Mouse (Mus musculus): ENCODE measurements around the gene Bco1.

Gene Bco1

DNA sequence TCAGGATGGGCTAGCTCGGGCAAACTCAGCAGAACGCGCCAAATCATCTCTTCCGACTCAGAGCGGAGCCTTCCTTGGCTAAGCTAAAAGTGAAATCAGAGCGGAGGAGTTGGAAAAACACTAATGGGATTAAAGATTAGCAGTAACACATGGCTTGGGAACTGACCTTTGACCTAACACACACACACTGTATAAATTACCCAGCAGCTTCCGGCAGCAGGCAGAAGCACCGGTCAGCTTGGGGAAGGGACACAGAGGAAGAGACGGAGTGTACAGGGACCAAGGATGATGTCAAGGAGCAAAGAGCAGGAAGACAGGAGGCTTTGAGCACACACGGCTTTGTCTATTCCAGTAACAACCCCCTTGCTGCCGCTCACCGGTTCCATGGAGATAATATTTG is at the start of gene Bco1:
TSS of gene Bco1 (plus strand) at position 208 of the 400 bp plus-strand sequence.
- no peak for DNase-seq (ENCODE audit: low spot score)

DNA sequence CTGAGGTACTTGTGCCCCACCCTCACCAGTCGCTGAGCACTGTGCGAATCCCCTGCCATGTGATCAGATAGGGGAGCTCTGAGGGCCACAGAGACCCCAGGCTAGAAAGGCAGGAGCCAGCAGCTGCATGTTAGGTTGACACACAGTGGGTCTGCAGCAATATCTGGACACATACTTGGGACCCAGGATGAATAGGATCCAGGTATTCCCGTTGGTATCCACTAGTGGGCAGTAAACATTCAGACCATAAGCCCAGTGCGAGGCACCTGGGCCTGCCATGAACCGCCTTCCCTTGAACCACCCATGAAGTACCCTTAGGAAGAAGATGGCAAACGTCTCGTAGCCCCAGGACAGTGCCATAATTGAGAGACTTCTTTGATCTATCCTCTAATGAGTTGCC is 46.2 kb upstream of the Bco1 start:
- DNase-seq (ENCODE audit: low spot score), result no peak

DNA sequence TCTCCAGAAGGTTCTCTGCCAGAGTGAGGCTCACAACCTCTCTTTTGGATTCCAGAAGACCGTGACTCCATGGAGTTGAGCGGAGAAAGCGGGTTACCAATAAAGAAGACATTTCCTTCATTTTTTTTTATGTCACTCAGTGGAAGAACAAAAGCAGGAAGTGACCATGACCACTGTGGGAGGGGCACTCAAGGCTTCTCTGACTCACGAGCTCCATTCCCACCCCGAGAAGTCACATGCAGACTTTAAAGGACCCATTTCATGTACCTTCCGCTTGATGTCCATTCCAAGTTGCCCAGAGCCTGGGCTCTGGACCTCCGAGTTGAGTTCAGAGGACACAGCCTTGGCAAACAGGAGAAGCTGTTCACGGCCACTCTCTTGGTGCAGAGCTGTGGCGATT is 44.9 kb upstream of the Bco1 start:
- DNase-seq (ENCODE audit: low spot score), result no peak

DNA sequence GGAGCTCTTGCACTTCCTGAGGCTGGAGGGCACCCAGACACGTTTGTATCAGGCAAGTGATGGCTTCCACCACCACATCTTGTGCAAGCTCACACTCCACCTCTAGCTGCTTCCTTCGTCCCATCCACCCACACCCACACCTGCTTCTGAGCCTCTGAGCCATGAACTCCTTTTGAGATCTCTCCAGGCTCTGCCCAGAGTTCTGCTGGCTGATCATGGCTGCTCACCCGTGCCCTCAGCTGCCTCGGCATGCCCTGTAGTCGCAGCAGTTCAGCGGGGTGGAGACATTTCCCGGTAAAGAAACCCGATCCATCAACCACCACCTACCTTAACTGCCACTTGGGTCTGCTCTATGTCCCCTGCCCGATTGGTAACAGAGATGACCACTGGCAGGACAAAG is 44.3 kb upstream of the Bco1 start:
- no peak for DNase-seq (ENCODE audit: low spot score)

DNA sequence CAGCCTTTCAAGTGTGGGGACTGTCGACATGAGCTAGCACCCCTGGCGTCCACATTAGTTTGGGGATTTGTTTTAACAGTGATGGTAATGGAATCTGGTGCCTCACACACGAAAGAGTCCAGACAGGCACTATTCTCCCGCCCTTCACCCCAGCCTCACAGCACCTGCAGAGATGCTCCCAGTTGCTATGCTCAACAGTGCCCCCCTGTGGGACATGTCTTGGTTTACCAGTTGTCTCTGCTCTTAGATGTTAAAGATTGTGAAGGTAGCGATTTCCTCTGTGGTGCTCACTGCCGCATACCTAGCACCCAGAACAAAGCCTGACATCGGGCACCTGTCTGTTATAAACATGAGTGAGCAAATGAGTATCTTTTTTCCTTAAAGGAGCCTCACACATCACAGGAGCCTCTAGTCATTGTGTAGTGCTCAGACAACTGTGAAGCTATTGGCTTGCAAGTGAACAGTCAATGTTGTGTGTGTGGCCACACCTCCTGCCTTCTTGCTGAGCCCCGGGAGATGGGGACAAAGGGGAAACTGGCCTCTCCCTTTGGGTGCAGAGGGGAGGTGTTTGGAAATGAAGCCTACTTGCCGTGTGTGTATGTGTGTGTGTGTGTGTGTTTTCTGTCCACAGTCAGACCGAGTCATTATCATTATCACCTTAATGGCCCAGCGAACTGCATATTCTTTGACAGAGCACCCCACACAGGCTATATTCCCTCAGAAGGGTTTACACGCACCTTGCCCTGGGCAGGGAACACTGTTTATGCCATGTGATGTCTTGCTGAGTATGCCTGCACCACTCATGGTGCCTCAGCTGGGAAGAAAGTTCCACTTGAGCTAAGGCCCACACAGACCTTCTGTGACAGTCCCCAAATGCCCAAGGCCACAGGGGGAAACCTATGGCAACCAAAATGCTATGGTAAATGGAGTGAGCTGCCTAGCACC is 42.2 kb upstream of the Bco1 start:
- DNase-seq (ENCODE audit: low spot score), result no peak

DNA sequence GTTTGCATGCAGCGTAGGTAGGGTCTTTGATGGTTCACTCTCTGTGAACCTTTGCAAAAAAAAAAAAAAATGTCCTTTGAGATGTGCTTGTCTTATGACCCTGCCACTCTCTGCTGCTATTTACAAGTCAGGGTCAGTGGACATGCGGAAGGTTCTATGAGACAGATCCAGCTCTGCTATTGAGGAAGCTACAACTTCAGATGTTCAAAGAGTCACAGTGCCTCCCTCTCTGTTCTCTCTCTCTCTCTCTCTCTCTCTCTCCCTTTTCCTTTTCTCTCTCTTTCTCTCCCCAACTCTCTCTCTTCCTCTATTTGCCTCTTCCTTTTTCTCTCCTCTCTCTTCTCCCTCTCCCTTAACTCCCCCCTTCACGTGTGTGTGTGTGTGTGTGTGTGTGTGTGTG is 41.5 kb upstream of the Bco1 start:
- no peak for DNase-seq (ENCODE audit: low spot score)

DNA sequence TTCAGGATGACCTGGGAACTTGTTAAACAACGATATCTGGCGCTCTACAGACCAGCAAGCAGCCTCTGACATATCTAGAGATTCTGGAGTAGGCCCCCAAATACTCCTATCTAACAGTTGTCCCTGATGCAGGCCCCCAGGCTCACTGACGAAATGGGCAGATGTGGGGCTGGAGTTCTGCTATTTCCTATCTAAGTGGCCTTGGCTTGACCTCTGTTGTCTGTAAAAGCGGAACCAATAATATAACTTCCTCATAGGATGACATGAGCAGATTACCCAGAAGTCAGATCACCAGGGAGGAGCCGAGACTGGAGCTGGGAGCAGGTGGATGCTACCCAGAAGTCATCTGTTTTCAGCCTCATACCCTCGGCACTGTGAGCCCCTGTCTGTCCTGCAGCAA is 40.6 kb upstream of the Bco1 start:
- no peak for DNase-seq (ENCODE audit: low spot score)

DNA sequence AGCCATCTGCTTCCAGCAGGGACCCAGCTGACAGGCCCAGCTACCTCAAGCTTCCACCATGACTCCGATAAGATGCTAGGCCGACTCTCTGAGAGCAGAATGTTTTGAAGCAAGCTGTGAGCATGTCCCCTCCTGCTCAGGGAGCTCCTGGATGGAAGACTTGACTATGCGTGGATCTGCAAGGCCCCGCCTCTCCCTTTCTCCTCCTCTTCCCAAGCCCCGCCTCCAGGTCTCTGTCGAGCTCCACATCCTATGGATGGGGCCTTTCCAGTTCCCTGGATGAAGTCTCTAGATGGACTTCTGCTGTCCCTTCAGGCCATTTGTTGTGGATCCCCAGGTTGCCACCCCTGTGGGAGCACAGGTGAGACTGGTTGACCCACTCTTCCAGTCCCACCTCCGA is 36.6 kb upstream of the Bco1 start:
- DNase-seq (ENCODE audit: low spot score), result no peak

DNA sequence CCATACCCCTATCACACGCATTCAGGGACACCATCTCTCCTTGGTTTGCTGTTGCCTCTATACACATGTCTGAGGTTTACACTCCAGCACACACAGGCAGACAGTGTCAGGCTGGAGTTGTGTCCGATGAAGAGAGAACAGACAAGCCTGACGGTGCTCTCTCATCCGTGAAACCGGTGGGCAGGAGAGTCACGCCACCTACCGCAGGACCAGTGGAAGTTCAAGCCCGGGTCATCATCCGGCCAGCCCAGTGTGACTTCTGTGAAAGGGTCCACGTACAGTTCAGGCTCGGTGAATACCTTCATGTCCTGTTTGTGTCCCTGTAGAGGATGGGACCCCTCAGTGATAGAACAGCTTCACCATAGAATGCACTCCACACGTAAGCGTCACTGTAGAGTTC is 35.3 kb upstream of the Bco1 start:
- DNase-seq (ENCODE audit: low spot score), result no peak

DNA sequence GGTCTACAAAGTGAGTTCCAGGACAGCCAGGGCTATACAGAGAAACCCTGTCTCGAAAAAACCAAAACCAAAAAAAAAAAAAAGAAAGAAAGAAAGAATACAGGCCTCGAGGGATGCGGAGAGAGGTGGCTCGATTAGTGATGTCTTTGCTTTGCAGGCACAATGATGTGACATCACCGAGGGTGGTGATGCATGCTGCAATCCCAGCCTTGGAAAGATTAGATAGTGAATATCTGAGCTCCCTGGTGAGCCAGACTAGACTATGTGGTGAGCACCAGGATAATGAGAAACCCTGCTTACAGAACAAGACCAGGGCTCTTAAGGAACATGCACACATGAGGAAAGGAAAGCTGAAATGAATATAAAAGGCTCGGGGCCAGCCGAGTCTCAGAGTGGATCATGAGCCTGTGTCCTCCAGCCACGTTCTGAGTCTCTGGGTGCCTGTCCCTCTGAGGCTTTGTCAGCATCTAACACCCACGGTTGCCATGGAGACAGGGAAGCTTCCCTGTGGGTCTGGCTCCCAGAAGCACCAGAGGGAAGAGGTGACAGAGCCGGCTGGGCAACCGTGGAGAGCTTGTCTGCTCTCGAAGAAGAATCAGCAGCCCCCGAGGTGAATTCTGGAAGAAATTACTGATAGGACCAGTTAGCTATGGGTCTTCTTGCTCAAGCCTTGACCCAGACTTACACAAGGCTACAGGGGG is 34.3 kb upstream of the Bco1 start:
- DNase-seq (ENCODE audit: low spot score), result no peak

DNA sequence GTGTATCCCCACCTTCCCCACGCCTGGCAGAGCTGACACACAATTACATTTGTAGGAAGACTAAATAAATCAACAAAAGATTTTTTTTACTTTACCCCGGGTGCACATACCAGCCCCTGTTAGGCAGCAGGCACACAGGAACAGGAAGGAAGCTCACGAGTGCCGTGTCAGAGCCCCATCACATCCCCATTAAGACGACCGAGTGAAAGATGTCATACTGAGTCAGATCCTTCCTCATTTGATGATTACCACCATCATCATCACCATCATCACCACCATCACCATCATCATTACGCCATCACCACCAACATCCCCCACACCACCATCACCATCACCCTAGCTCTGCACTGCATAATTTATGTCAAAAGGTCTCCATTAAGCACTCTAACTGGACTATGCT is 28.7 kb upstream of the Bco1 start:
- DNase-seq (ENCODE audit: low spot score), result no peak

DNA sequence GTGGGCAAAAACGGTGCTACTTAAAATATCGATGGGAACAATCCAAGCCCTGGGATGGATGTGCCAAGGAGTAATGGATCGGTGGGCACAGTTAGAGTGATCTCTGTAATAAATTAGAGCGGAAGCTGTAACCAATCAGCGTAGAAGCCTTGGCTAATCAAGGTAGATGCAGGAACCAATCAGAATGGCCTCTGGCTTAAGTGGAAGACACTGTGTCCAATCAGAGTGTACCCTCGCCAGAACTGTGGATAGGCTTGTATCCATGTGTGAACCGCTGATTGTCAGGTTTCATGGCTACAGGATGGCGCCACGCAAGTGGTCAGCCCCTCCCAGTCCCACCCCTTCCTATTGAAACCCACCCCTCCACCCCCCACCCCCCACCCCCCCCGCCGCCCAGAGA is 28.3 kb upstream of the Bco1 start:
- DNase-seq (ENCODE audit: low spot score), result no peak

DNA sequence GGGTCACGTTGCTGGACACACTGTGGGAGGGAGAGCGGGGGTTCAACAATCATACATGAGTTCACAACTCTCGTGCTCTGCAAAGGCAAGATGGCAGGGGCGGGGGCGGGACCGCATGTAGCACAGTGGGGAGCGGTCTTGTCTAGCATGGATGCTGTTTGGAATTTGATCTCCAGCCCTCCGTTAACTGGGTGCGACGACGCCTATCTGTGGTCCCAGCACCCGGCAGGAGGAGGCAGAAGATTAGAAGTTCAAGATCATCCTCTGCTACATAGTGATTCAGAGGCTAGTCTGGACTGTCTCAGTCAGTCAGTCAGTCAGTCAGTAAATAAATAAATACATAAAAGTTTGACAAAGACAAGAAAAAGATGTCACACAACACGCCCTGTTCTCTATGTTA is 27.4 kb upstream of the Bco1 start:
- no peak for DNase-seq (ENCODE audit: low spot score)

DNA sequence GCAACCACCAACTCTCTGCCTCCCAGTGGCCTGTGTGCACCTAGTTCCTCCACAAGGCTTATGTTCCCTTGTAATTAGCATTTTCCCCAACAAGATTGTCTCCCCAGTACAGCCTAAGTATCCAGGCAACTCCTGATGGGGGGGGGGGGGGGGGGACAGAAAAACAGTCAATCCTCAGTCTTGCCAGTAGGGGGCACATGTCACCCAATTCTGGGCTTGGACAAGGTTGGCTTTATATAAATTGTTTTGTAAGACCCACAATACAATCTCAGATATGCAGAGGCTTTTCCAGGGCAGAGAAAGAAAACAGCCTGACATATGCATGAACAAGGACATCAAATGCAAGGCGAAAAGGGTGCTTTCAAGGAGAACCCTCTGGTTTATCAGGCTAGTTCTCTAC is 25.9 kb upstream of the Bco1 start:
- no peak for DNase-seq (ENCODE audit: low spot score)

DNA sequence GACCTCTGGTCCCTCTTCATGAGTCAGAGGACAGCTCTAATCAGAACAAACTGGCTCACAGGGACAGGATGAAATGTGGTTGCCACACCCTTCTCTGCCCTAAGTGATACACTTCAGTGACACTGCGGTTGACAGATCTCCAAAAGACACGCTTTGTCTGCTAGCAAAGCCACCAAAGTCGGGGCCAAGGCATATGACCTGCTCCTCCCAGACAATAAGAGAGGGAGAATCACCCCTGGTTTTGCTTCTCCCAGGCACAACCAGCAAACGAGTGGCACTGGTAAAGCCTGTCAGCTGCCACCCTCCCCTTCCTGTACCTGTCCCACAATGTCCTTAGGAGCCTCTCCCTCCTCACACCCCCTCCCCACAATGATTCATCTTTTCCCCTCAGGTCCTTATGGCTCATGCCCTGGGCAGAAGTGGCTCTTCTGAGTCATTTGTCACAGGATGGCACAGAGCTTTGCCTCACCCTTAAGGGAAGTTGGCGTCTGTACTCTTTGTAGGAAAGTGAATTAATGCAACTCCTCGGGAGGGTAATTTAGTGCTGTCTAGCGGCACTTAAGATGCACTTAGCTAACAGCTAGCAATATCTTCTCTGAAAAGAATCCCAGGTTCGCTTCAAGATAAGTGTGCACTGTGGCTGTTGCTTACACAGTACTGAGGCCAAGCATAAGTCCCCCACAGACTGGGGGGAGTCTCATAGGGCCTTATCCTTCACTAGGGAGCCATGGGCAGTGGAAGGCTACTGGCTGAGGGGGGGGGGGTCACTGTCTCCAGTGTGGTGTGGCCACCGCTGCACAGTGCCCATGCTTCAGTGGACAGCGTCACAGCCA is 21.1 kb upstream of the Bco1 start:
- DNase-seq (ENCODE audit: low spot score), result no peak

DNA sequence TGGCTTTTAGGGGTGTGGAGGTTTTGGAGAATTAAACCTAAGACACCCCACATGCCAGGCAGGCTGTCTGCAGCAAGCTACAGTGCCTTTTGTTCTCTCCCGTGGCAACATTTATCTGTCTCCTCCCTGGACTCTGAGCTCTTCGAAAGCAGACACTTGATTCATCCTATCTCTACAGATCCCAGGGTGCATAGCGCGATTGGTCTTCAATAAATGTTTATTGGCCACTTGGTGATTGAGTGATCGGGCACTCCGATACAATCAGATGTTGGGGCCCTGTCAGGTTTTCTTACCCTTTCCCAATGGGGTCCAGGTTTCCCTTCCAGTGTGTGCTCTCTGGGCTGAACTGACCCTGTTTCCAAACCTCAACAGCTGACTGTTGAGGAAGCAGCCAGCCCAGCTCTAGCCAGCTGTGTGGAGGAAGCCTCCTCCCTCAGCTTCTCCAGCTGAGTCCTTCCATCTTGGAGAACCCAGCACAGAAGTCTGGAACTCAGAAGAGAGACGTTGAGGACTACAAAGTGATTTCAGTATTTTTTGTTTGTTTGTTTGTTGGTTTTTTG is 17.2 kb upstream of the Bco1 start:
- DNase-seq (ENCODE audit: low spot score), result no peak

DNA sequence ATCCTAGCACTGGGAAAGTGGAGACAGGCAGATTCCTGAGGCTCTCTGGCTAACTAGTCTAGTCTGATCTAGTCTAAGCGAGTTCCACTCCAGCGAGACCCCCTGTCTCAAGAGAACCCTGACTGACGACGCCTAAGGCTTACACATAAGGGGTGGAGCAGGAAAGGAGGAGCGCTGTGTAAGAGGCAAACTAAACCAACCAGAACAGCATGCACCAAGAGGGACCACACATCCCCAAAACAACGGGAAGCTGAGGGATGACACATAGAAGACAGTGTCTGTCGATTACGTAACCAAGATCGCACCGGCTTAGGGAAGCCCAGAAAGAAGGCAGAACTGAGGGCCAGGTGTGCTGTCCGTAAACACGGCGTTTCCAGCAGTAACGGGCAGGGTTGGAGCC is 16.0 kb upstream of the Bco1 start:
- no peak for DNase-seq (ENCODE audit: low spot score)

DNA sequence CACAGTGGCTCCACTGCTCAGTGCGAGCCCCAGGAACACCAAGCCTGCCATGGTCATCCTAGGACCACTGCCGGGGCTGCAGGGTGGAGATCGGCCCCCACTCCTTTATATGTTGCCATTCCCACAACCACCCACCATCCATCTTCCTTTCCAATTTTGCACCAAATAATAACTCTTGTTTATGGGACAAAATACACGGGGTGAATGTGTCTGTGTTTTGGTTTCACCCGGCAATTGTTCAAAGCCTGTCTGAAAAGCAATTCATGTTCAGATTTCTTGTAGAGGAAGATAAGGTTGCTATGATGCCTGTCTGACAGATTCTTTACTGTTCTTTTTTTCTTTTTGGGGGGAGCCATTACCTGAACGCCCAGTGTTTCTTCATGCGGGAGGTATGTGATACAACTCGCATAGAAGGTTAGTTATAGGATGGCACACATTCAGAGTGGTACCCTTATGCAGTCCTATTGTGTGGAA is 13.2 kb upstream of the Bco1 start, which contains the start of gene Pkd1l2:
TSS of gene Pkd1l2 (minus strand) at position 51 of the 474 bp plus-strand sequence.
- DNase-seq (ENCODE audit: low spot score), result no peak

DNA sequence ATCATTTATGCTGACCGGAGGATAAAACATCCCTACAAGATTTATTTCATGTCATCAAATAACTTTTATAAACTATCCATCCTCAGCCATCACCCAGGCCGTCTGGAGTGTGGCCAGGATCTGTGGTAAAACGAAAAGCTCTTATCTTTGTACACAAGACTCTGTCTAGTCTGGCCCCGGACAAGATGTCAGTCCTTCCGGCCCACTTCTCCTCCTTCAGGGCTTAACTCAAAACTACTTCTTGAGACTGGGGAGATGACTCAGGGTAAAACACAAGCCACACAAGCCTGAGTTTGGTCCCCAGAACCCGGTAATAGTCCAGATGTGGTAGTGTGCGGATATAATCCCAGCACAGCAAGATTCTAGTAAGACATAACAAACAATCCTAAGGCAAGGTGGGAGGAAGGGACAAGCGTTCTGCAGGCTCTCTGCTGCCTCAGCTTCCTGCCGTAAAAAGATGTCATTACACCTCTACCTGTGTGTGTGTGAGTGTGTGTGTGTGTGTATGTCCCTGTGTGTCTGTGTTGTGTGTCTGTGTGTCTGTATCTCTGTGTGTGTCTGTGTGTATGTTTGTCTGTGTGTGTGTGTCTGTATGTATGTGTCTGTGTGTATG is 12.6 kb upstream of the Bco1 start:
- no peak for DNase-seq (ENCODE audit: low spot score)

DNA sequence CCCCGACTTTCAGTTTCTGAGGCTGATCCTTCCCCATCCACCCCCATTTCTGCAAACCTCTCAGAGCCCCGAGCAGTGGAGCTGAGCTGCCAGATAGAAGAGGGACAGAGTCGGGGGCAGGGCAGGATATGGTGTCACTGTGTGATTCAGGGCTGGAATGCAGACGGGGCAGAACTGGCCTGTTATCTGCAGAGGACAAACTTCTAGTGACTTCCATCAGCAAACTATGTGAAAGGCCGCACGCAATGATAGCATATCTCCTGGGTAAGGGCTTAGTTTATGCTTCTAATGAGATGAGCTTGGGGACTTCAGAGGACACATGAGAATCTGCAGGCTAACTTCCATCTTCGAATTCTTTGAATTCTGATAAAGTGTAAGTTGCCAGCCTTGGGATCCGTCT is 10.1 kb upstream of the Bco1 start:
- no peak for DNase-seq (ENCODE audit: low spot score)

DNA sequence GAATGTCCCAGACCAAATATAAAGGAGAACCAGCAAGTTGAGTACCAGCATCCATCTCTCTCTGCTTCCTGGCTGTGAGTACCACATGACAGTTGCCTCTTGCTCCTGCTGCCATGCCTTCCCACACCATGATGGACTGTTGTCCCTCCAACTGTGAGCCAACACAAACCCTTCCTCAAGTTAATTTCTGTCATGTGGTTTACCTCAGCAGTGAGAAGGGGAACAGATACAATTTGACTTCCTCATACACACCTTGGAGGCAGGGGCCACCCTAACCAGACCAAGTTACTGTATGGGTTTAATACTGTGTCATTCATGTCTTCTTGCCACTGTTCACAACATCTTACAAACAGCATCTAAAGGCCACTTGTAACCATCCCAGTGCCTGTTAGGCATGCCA is 8.6 kb upstream of the Bco1 start:
- DNase-seq (ENCODE audit: low spot score), result no peak

DNA sequence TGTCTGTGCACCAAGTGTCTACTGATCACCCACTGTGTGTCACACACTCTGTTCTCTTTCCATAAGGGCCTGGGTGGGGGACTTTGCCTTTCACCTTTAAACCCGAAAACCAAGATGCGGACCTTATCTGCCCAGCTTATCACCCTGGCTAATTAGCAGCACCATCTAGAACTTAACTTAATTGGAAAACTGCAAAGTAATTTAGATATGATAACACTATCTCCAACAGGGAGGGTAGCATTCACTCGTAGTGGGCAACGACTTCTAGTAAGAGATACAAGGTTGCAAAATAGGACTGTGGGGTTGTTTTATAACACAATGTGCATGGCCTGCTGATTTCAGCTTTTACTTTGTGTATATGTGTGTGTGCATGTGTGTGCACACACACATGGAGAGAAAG is 5.9 kb upstream of the Bco1 start:
- no peak for DNase-seq (ENCODE audit: low spot score)
